Mouse (Mus musculus) telencephalon, adult 2 months (tissue): ENCODE measurements at regions not wholly inside any gene's neighbourhood (a gene's known extent, or its start where the extent isn't known, plus 50 kb on each side); places are given as distances from the start of the nearest gene placed in this dataset.
"Not testable (repeated sequence)": the region's sequence is repeated elsewhere in the genome, so short reads cannot be mapped to it uniquely, and the experiment has no call there.

Experiments
- DNase-seq: peaks from one replicate; pipeline ENCODE4 v3.0.0-alpha.2; 2011; ENCODE audit warnings: low read depth, low spot score

GRCm38 (mm10) chr14:83861736-83862135, 581.6 kb upstream of the Pcdh17 start:
- DNase-seq, result no peak

- DNase-seq, result no peak
These were observed 580.7 kb upstream of the Pcdh17 start for GRCm38 (mm10) chr14:83862653-83863052.

GRCm38 (mm10) chr14:83886393-83886792, 557.0 kb upstream of the Pcdh17 start:
- DNase-seq, result no peak

- not testable (repeated sequence) for DNase-seq
These were observed 542.7 kb upstream of the Pcdh17 start for GRCm38 (mm10) chr14:83900711-83901110.

GRCm38 (mm10) chr14:83943101-83943500, 500.3 kb upstream of the Pcdh17 start:
- DNase-seq, result no peak

- no peak for DNase-seq
These were observed 499.2 kb upstream of the Pcdh17 start for GRCm38 (mm10) chr14:83944176-83944575.

GRCm38 (mm10) chr14:83949696-83950095, 493.7 kb upstream of the Pcdh17 start:
- no peak for DNase-seq

GRCm38 (mm10) chr14:83959111-83959510, 484.3 kb upstream of the Pcdh17 start:
- DNase-seq, result peak; percentile 43

- no peak for DNase-seq
These were observed 459.8 kb upstream of the Pcdh17 start for GRCm38 (mm10) chr14:83983566-83983965.
